Mouse (Mus musculus) heart, embryonic 10.5 days (tissue): ENCODE results near the gene Tmem8b. TPM values are rescaled to one million over a fixed set of nuclear protein-coding genes. Genes with fewer than 3 reads are reported as not detected.
A peak's percentile ranks its signal among the peaks of the same experiment; 100 is the strongest.

Experiments
- DNase-seq: peaks from one replicate; pipeline ENCODE4 v3.0.0-alpha.2; 2017; ENCODE audit warnings: low spot score
- H3K27ac ChIP-seq: fragments of 300-500 bp; sonication (generic); 2 replicates; pipeline ENCODE4 v1.5.1; 2016; ENCODE audit warnings: mild to moderate bottlenecking
- H3K27me3 ChIP-seq: fragments of 300-500 bp; sonication (generic); 2 replicates; pipeline ENCODE4 v1.6.1; 2016; ENCODE audit warnings: mild to moderate bottlenecking; ENCODE audit not compliant: poor library complexity, insufficient read depth, severe bottlenecking
- H3K36me3 ChIP-seq: fragments of 300-500 bp; sonication (generic); 2 replicates; pipeline ENCODE4 v1.6.1; 2016; ENCODE audit warnings: mild to moderate bottlenecking, moderate library complexity
- H3K4me1 ChIP-seq: fragments of 300-500 bp; sonication (generic); 2 replicates; pipeline ENCODE4 v1.6.1; 2016; ENCODE audit warnings: mild to moderate bottlenecking
- H3K4me3 ChIP-seq: fragments of 300-500 bp; sonication (generic); 2 replicates; pipeline ENCODE4 v1.5.1; 2016; ENCODE audit warnings: mild to moderate bottlenecking, moderate library complexity
- H3K9me3 ChIP-seq: fragments of 300-500 bp; sonication (generic); 2 replicates; pipeline ENCODE4 v1.6.1; 2016; ENCODE audit warnings: mild to moderate bottlenecking, moderate library complexity
- WGBS: fragments of 180-500 bp; shearing (Covaris S2); methylation state at CpG from one replicate; pipeline ENCODE4 v1.1.7; 2016; 5-methylcytosine and 5-hydroxymethylcytosine counted together
- polyA plus RNA-seq: library from polyadenylated mRNA; unstranded; fragments of >200 nt; fragmentation: Nextera tagmentation; extraction: Ambion mirVana; gene quantifications from 2 replicates; pipeline ENCODE4 v1.2.1, GENCODE M21; 2016

Gene Tmem8b
- polyA plus RNA-seq, 1 experiment from 2014 or later = 2.7 TPM

DNA sequence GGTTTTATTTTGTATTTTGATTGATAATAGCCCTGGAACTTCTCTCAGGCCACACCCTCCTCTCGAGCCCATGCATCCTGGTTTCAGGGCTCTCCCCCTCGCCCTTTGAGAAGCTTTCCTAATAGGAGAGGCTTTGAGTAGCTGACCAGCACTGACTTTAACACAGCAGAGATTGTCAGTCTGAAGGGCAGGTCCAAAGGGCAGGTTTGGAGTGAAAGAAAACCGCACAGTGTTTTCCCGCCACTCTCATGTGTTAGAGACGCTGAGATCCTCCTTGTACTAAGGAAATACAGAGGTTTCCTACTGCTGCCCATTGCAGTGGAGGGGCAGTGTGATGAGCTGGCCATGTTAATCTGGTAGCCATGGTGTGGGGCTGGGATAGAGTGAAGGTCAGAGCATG, 6.2 kb downstream of the Tmem8b start:
- Histone ChIP-seq H3K27ac (no peak overlapping the region), H3K4me1 (peaks cover 31% of the 10 kb centered on the region), H3K27me3 (peaks cover 12% of the 10 kb centered on the region; the same call in 1 of the 2 replicates), H3K9me3 (no peaks in the 10 kb centered on the region), H3K4me3 (no peak overlapping the region), H3K36me3 (peaks cover 25% of the 10 kb centered on the region)
- DNase-seq = no peak
- 68% methylated on average over 5 of the region's 5 CpGs for WGBS

DNA sequence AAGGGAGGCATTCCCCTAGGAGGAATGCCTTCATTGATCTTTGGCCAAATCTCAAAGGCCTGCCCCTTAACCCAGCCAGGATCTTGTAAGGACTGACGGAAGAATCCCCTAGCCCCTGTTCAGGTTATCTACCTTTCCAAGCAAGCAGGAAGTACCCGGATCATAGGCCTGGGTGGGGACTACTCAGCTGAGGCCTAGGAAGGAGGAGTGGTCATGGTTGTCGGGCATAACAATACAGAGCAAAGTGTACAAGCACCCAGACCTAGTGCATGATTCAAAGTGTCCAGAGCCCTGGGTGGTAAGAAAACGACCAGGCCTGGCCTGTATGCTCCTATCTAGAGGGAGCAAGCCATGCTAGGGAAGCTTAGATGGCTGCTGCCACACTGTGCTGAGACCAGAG, 6.8 kb downstream of the Tmem8b start:
- Histone ChIP-seq H3K36me3 (peaks cover 25% of the 10 kb centered on the region), H3K27me3 (peaks cover 6% of the 10 kb centered on the region; the same call in 1 of the 2 replicates), H3K9me3 (no peaks in the 10 kb centered on the region), H3K4me3 (no peak overlapping the region), H3K27ac (no peak overlapping the region), H3K4me1 (peaks cover 27% of the 10 kb centered on the region)
- 71% methylated on average over 4 of the region's 4 CpGs for WGBS
- DNase-seq = no peak

DNA sequence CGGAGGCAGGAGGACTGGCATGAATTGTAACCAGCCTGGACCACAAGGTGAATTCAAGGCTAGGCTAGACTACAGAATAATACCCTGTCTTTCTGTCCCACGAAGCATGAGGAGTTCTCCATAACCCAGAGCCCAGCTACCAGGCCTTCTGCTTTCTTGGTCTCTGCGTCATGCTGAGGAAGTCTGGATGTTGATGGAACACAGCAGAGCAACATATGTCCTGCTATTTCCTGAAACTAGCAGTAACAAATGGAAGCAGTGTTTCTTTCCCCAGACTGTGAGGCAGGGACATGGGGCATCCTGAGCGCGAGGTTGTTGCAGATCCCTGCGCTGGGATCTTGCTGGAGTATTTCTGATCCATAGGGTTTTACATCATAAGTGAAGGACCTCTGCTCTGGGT, 9.8 kb downstream of the Tmem8b start:
- Histone ChIP-seq H3K9me3 (no peaks in the 10 kb centered on the region), H3K4me3 (no peak overlapping the region), H3K36me3 (peaks cover 30% of the 10 kb centered on the region), H3K27me3 (no peaks in the 10 kb centered on the region), H3K4me1 (peaks cover 14% of the 10 kb centered on the region), H3K27ac (no peak overlapping the region)
- WGBS = 86% methylated on average over 6 of the region's 6 CpGs
- no peak for DNase-seq

DNA sequence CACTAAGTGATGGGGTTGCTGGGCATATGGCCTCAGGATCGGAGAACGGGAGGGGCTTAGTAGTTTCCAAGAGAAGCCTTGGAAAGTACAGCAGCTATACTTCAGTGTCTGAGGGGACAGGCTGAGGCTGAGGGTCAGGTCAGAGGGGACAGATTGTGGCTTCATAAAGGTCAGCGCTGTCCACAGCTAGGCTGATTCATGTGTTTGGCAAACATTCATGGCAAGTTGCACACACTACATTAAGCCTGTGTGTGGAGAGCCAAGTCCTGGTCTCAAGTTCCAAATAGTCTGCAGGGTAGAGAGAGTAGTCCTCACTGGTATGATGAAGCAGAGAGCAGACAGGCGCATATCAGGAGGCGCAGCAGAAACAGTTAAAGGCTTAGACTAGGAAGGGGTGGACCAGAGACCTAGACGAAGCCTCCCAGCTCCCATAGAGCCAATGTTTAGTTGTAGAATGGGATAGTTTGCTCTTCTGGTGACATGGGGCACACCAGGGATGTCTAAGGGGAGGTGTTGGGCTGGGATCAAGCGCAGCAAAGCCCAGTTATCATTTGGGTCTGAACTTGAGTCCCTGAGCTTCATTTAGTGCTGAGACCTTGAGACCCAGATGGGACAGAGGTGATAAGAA, 10.8 kb downstream of the Tmem8b start:
- no peaks in the 10 kb centered on the region for H3K9me3 ChIP-seq
- no peak overlapping the region for H3K4me3 ChIP-seq
- H3K36me3 ChIP-seq = peaks cover 27% of the 10 kb centered on the region
- H3K27me3 ChIP-seq = no peaks in the 10 kb centered on the region
- peaks cover 8% of the 10 kb centered on the region for H3K4me1 ChIP-seq
- H3K27ac ChIP-seq = no peak overlapping the region
- no peak for DNase-seq
- 84% methylated on average over 7 of the region's 7 CpGs for WGBS

DNA sequence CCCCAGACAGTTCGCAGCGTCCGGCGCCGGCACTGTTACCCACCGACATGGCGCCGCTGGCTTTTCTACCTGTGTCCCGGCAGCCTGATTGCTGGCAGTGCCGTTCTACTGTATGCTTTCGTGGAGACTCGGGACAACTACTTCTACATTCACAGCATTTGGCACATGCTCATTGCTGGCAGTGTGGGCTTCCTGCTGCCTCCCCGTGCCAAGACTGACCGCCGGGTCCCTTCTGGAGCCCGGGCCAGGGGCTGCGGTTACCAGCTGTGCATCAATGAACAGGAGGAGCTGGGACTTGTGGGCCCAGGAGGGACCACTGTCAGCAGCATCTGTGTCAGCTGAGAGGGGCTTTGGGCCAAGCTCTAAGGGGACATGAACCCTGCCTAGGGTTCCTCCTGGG, 21.2 kb downstream of the Tmem8b start:
- DNase-seq = no peak
- H3K27ac ChIP-seq = no peak overlapping the region
- WGBS = 93% methylated on average over 17 of the region's 17 CpGs

DNA sequence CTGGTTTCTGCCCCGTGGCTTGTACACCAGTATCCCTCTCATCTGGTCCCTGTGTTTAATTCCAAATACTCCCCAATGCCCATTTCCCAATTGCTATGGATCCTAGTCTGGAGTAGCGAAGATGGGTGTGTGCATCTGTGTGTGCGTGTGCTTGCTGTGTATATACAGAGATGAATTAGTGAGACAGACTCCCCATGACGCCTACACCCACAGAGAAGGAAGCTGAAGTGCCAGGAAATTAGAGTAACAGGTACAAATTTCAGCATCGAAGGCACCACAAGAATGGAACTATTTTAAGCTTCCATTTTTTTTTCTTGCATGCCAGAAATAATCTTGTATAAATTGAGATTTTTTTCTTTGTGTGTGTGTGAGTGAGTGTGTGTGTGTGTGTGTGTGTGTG, 22.3 kb downstream of the Tmem8b start:
- WGBS = 68% methylated on average over 5 of the region's 5 CpGs
- H3K36me3 ChIP-seq = peaks cover 15% of the 10 kb centered on the region; the same call in 1 of the 2 replicates
- H3K4me3 ChIP-seq = no peak overlapping the region
- H3K9me3 ChIP-seq = no peaks in the 10 kb centered on the region
- no peak for DNase-seq
- H3K27ac ChIP-seq = no peak overlapping the region
- H3K4me1 ChIP-seq = peaks cover 26% of the 10 kb centered on the region
- peaks cover 15% of the 10 kb centered on the region for H3K27me3 ChIP-seq

More for the DNA sequence above, 21.2 kb downstream of the Tmem8b start:
- Histone ChIP-seq H3K36me3 (peaks cover 25% of the 10 kb centered on the region), H3K4me1 (peaks cover 19% of the 10 kb centered on the region), H3K9me3 (no peaks in the 10 kb centered on the region), H3K27me3 (peaks cover 15% of the 10 kb centered on the region), H3K4me3 (no peak overlapping the region)

DNA sequence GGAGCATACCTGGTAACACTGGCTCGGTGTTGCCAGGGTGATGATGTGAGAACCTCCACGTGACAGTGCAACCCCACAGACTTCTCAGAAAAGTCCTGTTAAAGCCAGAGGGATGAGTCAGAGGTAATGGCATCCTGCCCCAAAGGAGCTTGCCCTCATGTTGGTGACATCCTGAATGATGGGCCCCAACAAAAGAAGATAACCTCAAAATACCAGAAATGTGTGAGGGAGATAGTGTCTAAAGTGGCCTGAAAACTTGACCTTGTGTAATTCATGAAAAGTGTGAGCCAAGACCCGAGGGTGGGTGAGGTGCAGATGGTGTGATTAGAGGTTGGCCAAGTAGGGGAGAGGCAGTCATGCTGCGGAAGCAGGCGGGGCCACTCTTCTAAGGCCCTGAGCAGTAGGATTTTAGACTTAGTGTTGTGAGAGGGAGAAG, 25.1 kb downstream of the Tmem8b start:
- no peak overlapping the region for H3K4me3 ChIP-seq
- H3K27me3 ChIP-seq = peaks cover 15% of the 10 kb centered on the region
- WGBS = 47% methylated on average over 5 of the region's 5 CpGs
- DNase-seq = no peak
- no peak overlapping the region for H3K27ac ChIP-seq
- H3K4me1 ChIP-seq = peaks cover 32% of the 10 kb centered on the region
- 0 out of 2 replicates have a peak, but pooled peaks cover 8% of the 10 kb centered on the region for H3K36me3 ChIP-seq
- no peaks in the 10 kb centered on the region for H3K9me3 ChIP-seq

DNA sequence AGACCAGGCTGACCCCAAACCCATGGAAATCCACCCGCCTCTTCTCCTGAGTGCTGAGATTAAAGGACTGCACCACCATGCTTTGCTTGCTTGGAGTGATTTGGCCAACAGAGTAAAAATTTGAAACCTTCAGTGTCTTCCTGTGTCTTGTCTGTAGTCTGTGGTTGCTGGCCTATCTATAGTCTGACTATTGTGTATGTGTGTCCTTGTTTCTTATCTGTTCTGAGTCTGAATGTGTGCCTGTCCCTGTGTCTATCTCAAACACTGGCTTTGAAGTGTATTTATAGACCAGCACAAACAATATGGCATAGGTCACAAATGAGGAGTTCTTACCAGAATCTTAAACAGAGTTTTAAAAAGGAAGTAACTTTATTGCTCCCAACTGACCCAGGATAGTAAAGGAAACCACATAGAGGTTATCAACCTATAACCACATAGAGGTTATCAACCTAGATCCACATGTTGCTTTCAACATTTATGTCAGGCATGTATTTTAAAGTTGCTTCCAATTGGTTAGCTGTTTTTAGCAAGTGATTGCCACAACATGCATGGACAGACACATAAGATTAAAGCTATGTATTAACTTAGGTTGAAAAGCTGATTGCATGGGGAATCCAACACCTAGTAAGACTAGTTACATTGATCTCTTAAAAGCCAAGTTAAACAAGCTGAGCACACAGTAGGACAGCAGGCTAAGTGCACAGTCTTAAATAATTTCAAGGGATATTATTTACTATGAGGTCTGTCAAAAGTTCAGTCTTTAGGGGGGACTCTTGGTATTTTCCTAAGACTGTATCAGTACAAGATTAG, 25.9 kb downstream of the Tmem8b start:
- Histone ChIP-seq H3K9me3 (no peaks in the 10 kb centered on the region), H3K27me3 (peaks cover 12% of the 10 kb centered on the region), H3K27ac (peak overlapping the region; percentile 73), H3K4me3 (no peak overlapping the region), H3K4me1 (peaks cover 32% of the 10 kb centered on the region), H3K36me3 (0 out of 2 replicates have a peak, but pooled peaks cover 6% of the 10 kb centered on the region)
- 70% methylated on average over 1 of the region's 1 CpGs for WGBS
- no peak for DNase-seq

DNA sequence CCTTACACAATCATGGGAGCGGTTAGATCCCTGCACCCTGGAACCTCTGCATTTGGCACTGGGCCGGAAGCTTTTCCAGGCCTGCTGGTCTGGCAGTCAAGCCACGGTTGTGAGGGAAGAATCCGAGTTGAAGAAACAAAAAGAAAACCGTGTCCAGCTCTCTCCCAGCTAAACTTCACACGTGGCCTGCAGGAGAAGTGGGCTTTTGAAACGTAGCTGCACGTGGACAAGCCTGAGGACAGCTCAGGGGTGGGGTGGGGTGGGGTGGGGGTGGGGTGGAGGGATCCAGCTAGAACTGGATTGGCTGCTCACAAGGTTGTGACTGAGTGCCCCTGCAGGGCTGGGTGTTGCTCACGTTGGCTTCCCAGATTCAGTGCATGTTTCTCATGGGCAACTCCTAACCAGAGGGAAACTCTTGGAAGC, 26.5 kb downstream of the Tmem8b start:
- Histone ChIP-seq H3K36me3 (0 out of 2 replicates have a peak, but pooled peaks cover under 1% of the 10 kb centered on the region), H3K9me3 (no peaks in the 10 kb centered on the region), H3K4me3 (no peak overlapping the region), H3K27ac (peak overlapping the region; percentile 73), H3K4me1 (peaks cover 32% of the 10 kb centered on the region), H3K27me3 (peaks cover 6% of the 10 kb centered on the region; the same call in 1 of the 2 replicates)
- WGBS = 20% methylated on average over 9 of the region's 9 CpGs
- no peak for DNase-seq

DNA sequence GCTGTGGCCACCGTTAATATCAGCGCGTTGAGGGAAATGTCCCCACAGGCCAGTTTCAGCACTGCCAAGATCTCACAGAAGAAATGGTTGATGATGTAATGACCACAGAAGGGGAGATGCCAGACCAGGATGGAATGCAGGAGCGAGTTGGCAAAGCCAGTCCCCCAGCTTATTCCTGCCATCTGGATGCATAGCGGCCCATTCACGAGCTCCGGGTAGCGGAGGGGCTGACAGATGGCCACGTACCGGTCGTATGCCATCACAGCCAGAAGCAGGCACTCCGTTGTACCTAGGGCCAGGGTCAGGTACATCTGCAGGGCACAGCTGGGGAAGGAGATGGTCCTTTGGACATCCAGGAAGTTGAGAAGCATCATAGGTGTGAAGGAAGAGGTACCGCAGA, 27.8 kb downstream of the Tmem8b start:
- no peak overlapping the region for H3K4me3 ChIP-seq
- no peaks in the 10 kb centered on the region for H3K27me3 ChIP-seq
- H3K27ac ChIP-seq = no peak overlapping the region
- no peaks in the 10 kb centered on the region for H3K36me3 ChIP-seq
- no peaks in the 10 kb centered on the region for H3K9me3 ChIP-seq
- WGBS = 89% methylated on average over 13 of the region's 13 CpGs
- no peak for DNase-seq
- H3K4me1 ChIP-seq = peaks cover 32% of the 10 kb centered on the region

DNA sequence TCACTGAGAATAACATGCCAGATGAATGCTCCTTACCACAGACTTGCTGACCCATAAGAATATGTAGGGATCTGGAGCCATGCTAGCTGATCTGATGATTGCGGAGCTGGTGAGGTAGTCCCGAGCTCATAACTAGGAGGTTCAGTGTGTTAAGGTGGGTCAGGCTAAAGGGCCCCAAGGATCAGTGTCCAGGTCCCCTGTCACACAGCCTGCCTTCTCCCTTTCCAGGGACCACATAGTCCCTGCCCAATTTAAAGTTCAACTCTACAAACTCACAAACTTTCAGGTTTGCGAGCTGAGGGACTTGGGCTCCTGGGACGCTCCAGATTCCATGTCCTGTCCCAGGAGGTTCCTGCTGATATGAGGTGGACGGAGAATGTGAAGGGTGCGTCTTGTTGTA, 31.9 kb downstream of the Tmem8b start, which contains the start of gene Olfr70:
Gene Olfr70 (minus strand): TSS at position 101 of the 400 bp plus-strand sequence.
- no peaks in the 10 kb centered on the region for H3K9me3 ChIP-seq
- H3K4me3 ChIP-seq = no peak within 1 kb of the TSS
- H3K4me1 ChIP-seq = peaks cover 15% of the 10 kb centered on the region; the same call in 1 of the 2 replicates
- no peaks in the 10 kb centered on the region for H3K36me3 ChIP-seq
- WGBS = 80% methylated on average over 6 of the region's 6 CpGs
- peaks cover 5% of the 10 kb centered on the region for H3K27me3 ChIP-seq
- DNase-seq = no peak
- H3K27ac ChIP-seq = no peak within 1 kb of the TSS

DNA sequence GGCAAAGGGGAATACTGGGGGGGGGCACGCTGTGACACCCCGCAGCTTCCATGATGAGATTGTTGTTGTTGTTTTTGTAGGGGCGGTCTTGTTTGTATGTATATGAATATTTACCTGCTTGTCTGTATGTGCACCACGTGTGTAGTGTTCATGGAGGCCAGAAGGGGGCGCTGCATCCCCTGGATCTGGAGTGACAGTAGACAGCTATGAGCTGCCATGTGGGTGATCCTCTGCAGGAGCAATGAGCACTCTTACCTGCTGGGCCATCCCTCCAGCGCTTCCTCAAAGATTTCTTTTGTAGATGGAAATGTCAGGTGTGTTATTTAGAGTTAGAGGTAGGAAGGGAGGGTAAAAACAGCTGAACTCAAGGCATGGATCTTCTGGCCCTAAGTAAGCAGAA, 34.7 kb downstream of the Tmem8b start:
- 69% methylated on average over 6 of the region's 6 CpGs for WGBS

DNA sequence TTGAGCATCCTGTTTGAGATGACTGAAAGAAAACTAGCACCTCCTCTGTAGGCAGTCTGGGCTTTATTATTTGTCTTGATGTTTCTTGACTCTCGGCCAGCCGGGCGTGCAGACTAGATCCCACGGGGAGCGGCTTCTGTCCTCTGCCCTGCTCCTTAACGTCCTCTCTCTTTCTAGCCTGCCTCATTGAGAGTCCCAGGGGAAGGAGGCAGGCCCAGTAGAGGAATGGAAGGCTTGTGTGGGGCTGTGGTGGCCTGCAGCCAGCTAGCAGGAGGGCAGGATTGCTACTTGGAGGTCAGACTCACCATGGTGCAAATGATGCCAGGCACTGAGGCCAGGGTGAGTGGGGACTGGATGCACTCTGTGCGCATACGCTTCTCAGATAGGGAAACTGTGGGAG, 35.1 kb downstream of the Tmem8b start:
- H3K36me3 ChIP-seq = no peaks in the 10 kb centered on the region
- DNase-seq = no peak
- peaks cover 13% of the 10 kb centered on the region; the same call in 1 of the 2 replicates for H3K4me1 ChIP-seq
- no peaks in the 10 kb centered on the region for H3K9me3 ChIP-seq
- H3K27ac ChIP-seq = no peak overlapping the region; the same call in 1 of the 2 replicates
- H3K4me3 ChIP-seq = no peak overlapping the region
- H3K27me3 ChIP-seq = peaks cover 30% of the 10 kb centered on the region
- 86% methylated on average over 8 of the region's 8 CpGs for WGBS

More for the DNA sequence above, 34.7 kb downstream of the Tmem8b start:
- H3K27ac ChIP-seq = no peak overlapping the region
- peaks cover 13% of the 10 kb centered on the region; the same call in 1 of the 2 replicates for H3K4me1 ChIP-seq
- H3K4me3 ChIP-seq = no peak overlapping the region
- H3K9me3 ChIP-seq = no peaks in the 10 kb centered on the region
- H3K27me3 ChIP-seq = peaks cover 29% of the 10 kb centered on the region
- no peaks in the 10 kb centered on the region for H3K36me3 ChIP-seq
- DNase-seq = no peak
